Mouse (Mus musculus): ENCODE data around the gene Clgn. TPM values are rescaled to one million over a fixed set of nuclear protein-coding genes. Genes with fewer than 3 reads are reported as not detected.
A peak's percentile ranks its signal among the peaks of the same experiment; 100 is the strongest.

The Clgn gene
- total RNA-seq (2021), result not detected
- long read RNA-seq, experiment 1, result 0 reads
- long read RNA-seq, experiment 2, result 0 reads

GRCm38 (mm10) chr8:83389316-83390005, at the start of gene Clgn:
Clgn (plus strand) TSS chr8:83389867.
- DNase-seq, result peak; percentile 60 to 61
- intact Hi-C loops (cut with DNase I), result no loop called here

- intact Hi-C loops (cut with DNase I), result loop anchor here (1.0 to 10.0 kb wide), 4 partner anchors 40 to 477 kb away; partner anchors contain the start of gene Rnf150
- DNase-seq, result no peak
Observed at GRCm38 (mm10) chr8:83342076-83342475, 47.6 kb upstream of the Clgn start.

- DNase-seq, result no peak
- intact Hi-C loops (cut with DNase I), result loop anchor here (1.0 to 10.0 kb wide), 4 partner anchors 40 to 478 kb away; partner anchors contain the start of gene Rnf150
Observed at GRCm38 (mm10) chr8:83342693-83343092, 47.0 kb upstream of the Clgn start.

GRCm38 (mm10) chr8:83348263-83348662, 41.4 kb upstream of the Clgn start, which contains the start of gene Mgat4d:
Mgat4d (plus strand) TSS chr8:83348471.
- intact Hi-C loops (cut with DNase I), result loop anchor here (10.0 kb wide), 1 partner anchor 483 kb away; the partner anchor contains the start of gene Rnf150
- DNase-seq, result no peak

- intact Hi-C loops (cut with DNase I), result no loop called here
- DNase-seq, result no peak
Observed at GRCm38 (mm10) chr8:83351315-83351714, 38.4 kb upstream of the Clgn start.

- DNase-seq, result no peak
- intact Hi-C loops (cut with DNase I), result no loop called here
Observed at GRCm38 (mm10) chr8:83363156-83363769, 26.4 kb upstream of the Clgn start.

GRCm38 (mm10) chr8:83377231-83377630, 12.4 kb upstream of the Clgn start:
- DNase-seq, result no peak
- intact Hi-C loops (cut with DNase I), result no loop called here

- no peak for DNase-seq
- intact Hi-C loops (cut with DNase I), result no loop called here
Observed at GRCm38 (mm10) chr8:83380141-83380540, 9.5 kb upstream of the Clgn start.

GRCm38 (mm10) chr8:83381016-83381415, 8.7 kb upstream of the Clgn start:
- intact Hi-C loops (cut with DNase I), result no loop called here
- DNase-seq, result no peak

GRCm38 (mm10) chr8:83382850-83383249, 6.8 kb upstream of the Clgn start:
- intact Hi-C loops (cut with DNase I), result no loop called here

GRCm38 (mm10) chr8:83390006-83390701, 487 bp downstream of the Clgn start:
- DNase-seq, result no peak
- intact Hi-C loops (cut with DNase I), result no loop called here

More at GRCm38 (mm10) chr8:83382850-83383249, 6.8 kb upstream of the Clgn start:
- no peak for DNase-seq

- DNase-seq, result no peak
- intact Hi-C loops (cut with DNase I), result no loop called here
Observed at GRCm38 (mm10) chr8:83392521-83392920, 2.9 kb downstream of the Clgn start.

- no peak for DNase-seq
- intact Hi-C loops (cut with DNase I), result no loop called here
Observed at GRCm38 (mm10) chr8:83394325-83394724, 4.7 kb downstream of the Clgn start.

GRCm38 (mm10) chr8:83396680-83397079, 7.0 kb downstream of the Clgn start:
- intact Hi-C loops (cut with DNase I), result no loop called here
- DNase-seq, result no peak

- DNase-seq, result no peak
- intact Hi-C loops (cut with DNase I), result no loop called here
Observed at GRCm38 (mm10) chr8:83397726-83398125, 8.1 kb downstream of the Clgn start.

- intact Hi-C loops (cut with DNase I), result loop anchor here (10.0 kb wide), 1 partner anchor 301 kb away; no protein-coding TSS in a partner anchor
- DNase-seq, result no peak
Observed at GRCm38 (mm10) chr8:83405548-83405947, 15.9 kb downstream of the Clgn start.

GRCm38 (mm10) chr8:83406836-83407235, 17.2 kb downstream of the Clgn start:
- intact Hi-C loops (cut with DNase I), result loop anchor here (10.0 kb wide), 1 partner anchor 302 kb away; no protein-coding TSS in a partner anchor
- DNase-seq, result no peak

- DNase-seq, result no peak
- intact Hi-C loops (cut with DNase I), result loop anchor here (10.0 kb wide), 1 partner anchor 304 kb away; no protein-coding TSS in a partner anchor
Observed at GRCm38 (mm10) chr8:83408496-83408895, 18.8 kb downstream of the Clgn start.

GRCm38 (mm10) chr8:83416878-83417277, 27.2 kb downstream of the Clgn start:
- intact Hi-C loops (cut with DNase I), result no loop called here
- DNase-seq, result no peak

GRCm38 (mm10) chr8:83417970-83418369, 28.3 kb downstream of the Clgn start:
- DNase-seq, result no peak
- intact Hi-C loops (cut with DNase I), result no loop called here

Data from heart, postnatal 14 days (tissue).